Mouse (Mus musculus) neural tube, embryonic 11.5 days (tissue): Measurements from ENCODE around the gene Cyp1a1. TPM values are rescaled to one million over a fixed set of nuclear protein-coding genes. Genes with fewer than 3 reads are reported as not detected.

ENCODE experiments used
- ATAC-seq: fragments of 200-750 bp; cut with Nextera tagmentation; 2 replicates; pipeline ENCODE4 v1.8.0; 2017; ENCODE audit warnings: moderate number of reproducible peaks, mild to moderate bottlenecking, moderate TSS enrichment, moderate library complexity; ENCODE audit not compliant: insufficient read depth, low FRiP score, low TSS enrichment
- DNase-seq: peaks from one replicate; pipeline ENCODE4 v3.0.0-alpha.2; 2015; ENCODE audit warnings: low spot score
- H3K27ac ChIP-seq: fragments of 300-500 bp; sonication (generic); 2 replicates; pipeline ENCODE4 v1.5.1; 2014; ENCODE audit warnings: low read depth, mild to moderate bottlenecking, low read length
- H3K27me3 ChIP-seq: fragments of 300-500 bp; sonication (generic); 2 replicates; pipeline ENCODE4 v1.6.1; 2014; ENCODE audit warnings: mild to moderate bottlenecking, low read length, mixed read lengths; ENCODE audit not compliant: control insufficient read depth, insufficient read depth
- H3K36me3 ChIP-seq: fragments of 300-500 bp; sonication (generic); 2 replicates; pipeline ENCODE4 v1.6.1; 2014; ENCODE audit warnings: mild to moderate bottlenecking, low read length, moderate library complexity, mixed read lengths; ENCODE audit not compliant: control insufficient read depth, insufficient read depth
- H3K4me1 ChIP-seq: fragments of 300-500 bp; sonication (generic); 2 replicates; pipeline ENCODE4 v1.6.1; 2014; ENCODE audit warnings: low read length, mixed read lengths; ENCODE audit not compliant: control insufficient read depth, insufficient read depth
- H3K4me2 ChIP-seq: fragments of 300-500 bp; sonication (generic); 2 replicates; pipeline ENCODE4 v1.6.1; 2014; ENCODE audit warnings: low read depth, mild to moderate bottlenecking, moderate library complexity
- H3K4me3 ChIP-seq: fragments of 300-500 bp; sonication (generic); 2 replicates; pipeline ENCODE4 v1.5.1; 2014; ENCODE audit warnings: low read depth, low read length
- H3K9ac ChIP-seq: fragments of 300-500 bp; sonication (generic); 2 replicates; pipeline ENCODE4 v1.6.1; 2014; ENCODE audit warnings: mild to moderate bottlenecking, low read length
- H3K9me3 ChIP-seq: fragments of 300-500 bp; sonication (generic); 2 replicates; pipeline ENCODE4 v1.6.1; 2016; ENCODE audit warnings: low read length; ENCODE audit not compliant: control insufficient read depth
- WGBS: fragments of 180-500 bp; shearing (Covaris S2); extraction: QIAGEN DNeasy Blood & Tissue Kit; methylation state at CpG from one replicate; pipeline ENCODE4 v1.1.7; 2014; 5-methylcytosine and 5-hydroxymethylcytosine counted together
- polyA plus RNA-seq: library from polyadenylated mRNA; unstranded; fragments of >200 nt; fragmentation: Nextera tagmentation; extraction: Ambion mirVana; gene quantifications from 2 replicates; pipeline ENCODE4 v1.2.1, GENCODE M21; 2014

The Cyp1a1 gene
- polyA plus RNA-seq, 1 experiment from 2014 or later = not detected

DNA sequence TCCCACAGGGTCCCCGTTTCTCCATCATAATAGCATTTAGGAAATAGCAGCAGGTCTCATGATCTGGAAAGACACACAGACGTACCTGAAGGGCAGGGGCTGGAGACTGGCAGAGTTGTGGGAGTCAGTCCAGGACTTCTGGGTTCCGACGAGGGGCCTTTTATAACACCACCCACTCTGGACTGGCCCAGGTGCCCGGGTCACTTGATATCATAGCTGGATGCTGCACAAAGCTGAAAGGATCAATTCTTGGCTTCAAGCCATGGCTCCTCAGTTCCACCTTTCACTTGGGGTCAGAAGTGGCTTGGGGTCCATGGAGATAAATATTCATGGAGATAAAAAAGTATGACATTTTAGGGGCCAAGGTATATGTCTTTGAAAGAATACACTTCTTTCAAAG lies 4.2 kb upstream of the Cyp1a1 start, which contains the start of gene Cyp1a2:
Gene Cyp1a2 (minus strand): TSS at position 184 of the 400 bp plus-strand sequence.
- Histone ChIP-seq H3K4me3 (no peak within 1 kb of the TSS), H3K27me3 (no peaks in the 10 kb centered on the region), H3K9me3 (no peaks in the 10 kb centered on the region), H3K4me1 (no peaks in the 10 kb centered on the region), H3K36me3 (no peaks in the 10 kb centered on the region), H3K4me2 (no peak within 1 kb of the TSS), H3K9ac (no peak within 1 kb of the TSS), H3K27ac (no peak within 1 kb of the TSS)
- 75% methylated on average over 5 of the region's 5 CpGs for WGBS
- DNase-seq = no peak
- ATAC-seq = no peak

- Histone ChIP-seq H3K27ac (no peak overlapping the region), H3K9ac (no peak overlapping the region), H3K4me2 (no peak overlapping the region), H3K4me1 (no peaks in the 10 kb centered on the region), H3K27me3 (no peaks in the 10 kb centered on the region), H3K4me3 (no peak overlapping the region), H3K9me3 (no peaks in the 10 kb centered on the region), H3K36me3 (no peaks in the 10 kb centered on the region)
- ATAC-seq (no peak), DNase-seq (no peak)
- 86% methylated on average over 5 of the region's 5 CpGs for WGBS
These were observed 1.7 kb upstream of the Cyp1a1 start for GRCm38 (mm10) chr9:57686011-57686410.

- Histone ChIP-seq H3K4me3 (no peak overlapping the region), H3K27me3 (no peaks in the 10 kb centered on the region), H3K9ac (no peak overlapping the region), H3K27ac (no peak overlapping the region), H3K36me3 (no peaks in the 10 kb centered on the region), H3K9me3 (no peaks in the 10 kb centered on the region), H3K4me1 (no peaks in the 10 kb centered on the region), H3K4me2 (no peak overlapping the region)
- ATAC-seq = no peak
- DNase-seq = no peak
- 63% methylated on average over 2 of the region's 2 CpGs for WGBS
These were observed 430 bp downstream of the Cyp1a1 start for GRCm38 (mm10) chr9:57688158-57688557.

DNA sequence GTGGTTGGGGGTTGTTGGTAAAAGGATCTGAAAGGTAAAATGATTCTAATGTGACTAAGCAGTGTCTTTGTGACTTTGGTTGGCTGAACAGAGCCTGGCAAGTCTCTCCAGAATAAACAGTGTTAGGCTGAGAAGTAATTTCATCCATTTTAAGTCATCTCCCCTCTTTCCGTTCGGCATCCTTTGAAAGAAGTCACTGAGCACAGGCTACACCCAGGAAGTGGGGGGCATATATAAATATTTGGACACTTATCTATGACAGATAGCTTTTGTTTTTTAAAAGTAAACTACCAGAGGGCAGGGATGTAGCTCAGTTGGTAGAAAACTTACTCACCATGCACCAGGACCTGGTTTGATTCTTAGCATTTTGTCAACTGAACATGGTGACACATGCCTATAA lies 878 bp downstream of the Cyp1a1 start:
- no peaks in the 10 kb centered on the region for H3K4me1 ChIP-seq
- DNase-seq (no peak), ATAC-seq (no peak)
- H3K9ac ChIP-seq = no peak overlapping the region
- no peaks in the 10 kb centered on the region for H3K27me3 ChIP-seq
- no peak overlapping the region for H3K27ac ChIP-seq
- H3K9me3 ChIP-seq = no peaks in the 10 kb centered on the region
- no peak overlapping the region for H3K4me2 ChIP-seq
- no peak overlapping the region for H3K4me3 ChIP-seq
- WGBS = 88% methylated on average over 2 of the region's 2 CpGs
- no peaks in the 10 kb centered on the region for H3K36me3 ChIP-seq

DNA sequence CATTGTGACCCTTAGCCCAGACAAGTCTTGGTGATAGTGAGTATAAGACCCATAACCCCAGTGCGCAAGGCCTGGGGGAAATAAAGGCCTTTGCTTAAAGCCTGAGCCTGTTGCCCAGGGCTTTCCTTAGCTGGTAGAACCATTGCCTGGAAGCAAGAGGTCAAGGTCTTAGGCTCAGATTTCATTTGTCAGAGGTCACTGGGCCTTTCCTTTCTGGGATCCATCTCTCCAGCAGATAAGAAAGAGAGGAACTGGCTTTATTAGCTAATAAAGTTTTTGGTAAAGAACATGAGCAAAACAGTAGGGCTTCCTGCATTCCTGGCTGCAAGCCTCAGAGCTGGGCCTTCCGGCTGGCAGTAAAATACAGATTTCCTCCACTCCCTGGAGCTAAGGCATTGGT lies 6.4 kb downstream of the Cyp1a1 start:
- Histone ChIP-seq H3K9ac (no peak overlapping the region), H3K4me1 (no peaks in the 10 kb centered on the region), H3K4me3 (no peak overlapping the region), H3K4me2 (no peak overlapping the region), H3K27ac (no peak overlapping the region), H3K27me3 (peaks cover 21% of the 10 kb centered on the region), H3K9me3 (no peaks in the 10 kb centered on the region), H3K36me3 (no peaks in the 10 kb centered on the region)
- 92% methylated on average over 2 of the region's 2 CpGs for WGBS
- DNase-seq (no peak), ATAC-seq (no peak)

DNA sequence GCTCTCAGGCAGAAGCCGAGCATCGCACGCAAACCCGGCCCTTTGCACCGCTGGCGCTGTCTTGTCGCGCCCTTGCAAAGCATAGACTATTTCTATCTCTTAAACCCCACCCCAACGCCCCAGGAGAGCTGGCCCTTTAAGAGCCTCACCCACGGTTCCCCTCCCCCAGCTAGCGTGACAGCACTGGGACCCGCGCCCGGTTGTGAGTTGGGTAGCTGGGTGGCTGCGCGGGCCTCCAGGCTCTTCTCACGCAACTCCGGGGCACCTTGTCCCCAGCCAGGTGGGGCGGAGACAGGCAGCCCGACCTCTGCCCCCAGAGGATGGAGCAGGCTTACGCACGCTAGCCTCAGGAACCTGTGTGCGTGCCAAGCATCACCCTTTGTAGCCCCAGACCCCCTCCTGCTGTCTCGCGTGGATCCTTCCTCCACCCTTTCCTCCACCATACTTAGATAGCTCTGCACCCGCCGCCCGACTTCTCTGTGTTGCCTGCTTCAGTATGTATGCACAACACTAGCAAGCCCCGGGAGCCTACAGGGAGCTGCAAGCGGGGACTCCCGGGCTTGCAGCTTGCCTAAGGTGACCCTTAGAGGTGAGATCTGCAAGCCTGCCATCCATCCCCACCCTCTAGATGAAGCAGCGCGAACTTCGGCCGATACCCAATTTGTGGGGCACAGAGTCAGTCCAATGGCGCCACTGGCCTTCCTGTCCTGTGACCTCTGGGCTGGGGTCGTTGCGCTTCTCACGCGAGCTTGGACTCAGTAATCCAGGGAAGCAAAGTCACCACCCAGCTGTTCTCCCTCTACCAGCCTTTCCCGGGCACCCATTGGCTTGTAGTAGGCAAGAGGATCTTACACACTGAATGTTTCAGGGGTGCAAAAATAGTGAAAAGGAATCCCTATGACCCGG lies 8.9 kb downstream of the Cyp1a1 start:
- H3K4me2 ChIP-seq = peak overlapping the region; percentile 67
- H3K4me3 ChIP-seq = peak overlapping the region; percentile 37
- no peak for ATAC-seq
- no peaks in the 10 kb centered on the region for H3K4me1 ChIP-seq
- H3K27me3 ChIP-seq = peaks cover 21% of the 10 kb centered on the region
- H3K9ac ChIP-seq = peak overlapping the region; percentile 16
- H3K27ac ChIP-seq = no peak overlapping the region
- no peaks in the 10 kb centered on the region for H3K36me3 ChIP-seq
- DNase-seq = peak; percentile 22
- no peaks in the 10 kb centered on the region for H3K9me3 ChIP-seq
- WGBS = 2% methylated on average over 37 of the region's 42 CpGs

GRCm38 (mm10) chr9:57697380-57697779 lies 9.7 kb downstream of the Cyp1a1 start:
- WGBS = 14% methylated on average over 4 of the region's 4 CpGs
- Histone ChIP-seq H3K27ac (no peak overlapping the region), H3K9ac (no peak overlapping the region), H3K27me3 (peaks cover 21% of the 10 kb centered on the region), H3K4me3 (no peak overlapping the region), H3K4me1 (no peaks in the 10 kb centered on the region), H3K4me2 (no peak overlapping the region), H3K36me3 (no peaks in the 10 kb centered on the region), H3K9me3 (no peaks in the 10 kb centered on the region)
- ATAC-seq (no peak), DNase-seq (no peak)

GRCm38 (mm10) chr9:57698466-57699150 lies 10.9 kb downstream of the Cyp1a1 start:
- WGBS = 77% methylated on average over 1 of the region's 1 CpGs
- H3K4me1 ChIP-seq = no peaks in the 10 kb centered on the region
- no peaks in the 10 kb centered on the region for H3K9me3 ChIP-seq
- H3K9ac ChIP-seq = no peak overlapping the region
- no peak overlapping the region for H3K4me3 ChIP-seq
- H3K36me3 ChIP-seq = no peaks in the 10 kb centered on the region
- H3K27me3 ChIP-seq = peaks cover 21% of the 10 kb centered on the region
- DNase-seq (no peak), ATAC-seq (no peak)
- no peak overlapping the region for H3K4me2 ChIP-seq
- H3K27ac ChIP-seq = no peak overlapping the region
